Mouse (Mus musculus) cerebellum, adult 2 months (tissue): ENCODE data around the gene Serpine3. TPM values are rescaled to one million over a fixed set of nuclear protein-coding genes. Genes with fewer than 3 reads are reported as not detected.

Source experiments
- DNase-seq, 2 experiments: peaks; one replicate each; pipeline ENCODE4 v3.0.0; 2021
- H3K27ac ChIP-seq: fragments of 200-500 bp; 2 replicates; pipeline ENCODE4 v1.5.1; 2012; ENCODE audit warnings: low read length, control low read depth, inconsistent platforms; ENCODE audit not compliant: insufficient read depth
- H3K27me3 ChIP-seq: fragments of 200-500 bp; 2 replicates; pipeline ENCODE4 v1.6.1; 2012; ENCODE audit warnings: inconsistent platforms, mild to moderate bottlenecking, low read length, moderate library complexity; ENCODE audit not compliant: control insufficient read depth, insufficient read depth
- H3K4me1 ChIP-seq: fragments of 200-500 bp; 2 replicates; pipeline ENCODE4 v1.6.1; 2011; ENCODE audit warnings: low read length; ENCODE audit not compliant: control insufficient read depth, insufficient read depth
- H3K4me3 ChIP-seq: fragments of 200-500 bp; replicated peaks from 2 replicates; pipeline ENCODE3; 2011; ENCODE audit warnings: mild to moderate bottlenecking, low read depth, low read length, control low read depth; ENCODE audit not compliant: insufficient read depth
- CTCF ChIP-seq: fragments of 200-500 bp; IDR thresholded peaks from 2 replicates; pipeline ENCODE4 v1.5.1; 2011; ENCODE audit warnings: low read depth, mild to moderate bottlenecking, control low read depth, low read length, moderate library complexity, borderline replicate concordance; ENCODE audit not compliant: insufficient read depth
- POLR2A ChIP-seq: fragments of 200-500 bp; IDR thresholded peaks from 2 replicates; pipeline ENCODE4 v1.6.1; 2011; ENCODE audit warnings: low read length, control low read depth, borderline replicate concordance; ENCODE audit not compliant: insufficient read depth
- WGBS: fragments of 180-500 bp; shearing (Covaris S2); methylation state at CpG from one replicate; pipeline ENCODE4 v1.1.7; 2018; 5-methylcytosine and 5-hydroxymethylcytosine counted together
- polyA plus RNA-seq: library from polyadenylated mRNA; depleted of rRNA; stranded (reverse); fragments of >200 nt; gene quantifications from 2 replicates; pipeline ENCODE4 v1.2.3, GENCODE M21; 2012; rRNA removed

Serpine3 gene
- polyA plus RNA-seq, 1 experiment: not detected

DNA sequence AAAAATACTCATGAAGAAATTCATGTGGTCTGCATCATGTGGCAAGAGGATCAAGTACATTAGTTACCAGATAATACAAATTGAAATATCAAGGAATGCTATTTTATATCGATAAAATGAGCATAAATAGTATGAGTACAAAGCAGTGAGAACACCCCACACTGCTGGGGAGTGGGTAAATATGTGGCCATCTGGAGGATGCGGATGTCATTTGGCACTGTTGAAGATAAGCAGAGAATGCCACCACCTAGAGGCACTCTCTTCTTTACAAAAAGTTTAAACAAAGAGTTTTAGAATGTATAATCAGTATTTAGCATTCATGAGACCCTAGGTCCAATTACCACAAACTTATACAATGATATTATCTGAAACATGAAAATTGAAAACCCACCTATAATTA lies 54.7 kb downstream of the Serpine3 start:
- DNase-seq: peak in 1 of 2 experiments; percentile 37
- WGBS: 24% methylated on average over 2 of the region's 2 CpGs
- Histone ChIP-seq H3K4me1 (no peaks in the 10 kb centered on the region; the same call in 1 of the 2 replicates), H3K4me3 (no peak overlapping the region), H3K27me3 (no peaks in the 10 kb centered on the region), H3K27ac (no peak overlapping the region)
- no peak for TF ChIP-seq POLR2A
- TF ChIP-seq CTCF: no peak

DNA sequence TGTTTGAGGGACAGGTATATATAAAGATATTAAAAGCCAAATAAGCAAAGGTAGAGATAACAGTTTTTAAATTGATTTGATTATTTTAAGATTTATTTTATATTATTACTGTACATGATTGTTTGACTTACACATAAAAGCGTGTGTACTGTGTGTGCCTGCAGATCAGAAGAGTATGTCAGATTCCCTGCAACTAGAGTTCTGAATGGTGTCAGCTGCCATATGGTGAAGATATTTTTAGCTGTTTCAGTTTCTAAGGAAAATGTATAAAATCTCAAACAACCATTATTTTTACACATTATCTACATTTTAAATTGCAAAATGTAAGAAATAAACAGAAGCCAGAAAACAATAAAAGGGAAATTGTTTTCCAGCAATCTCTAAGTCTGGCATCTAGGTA lies 58.2 kb downstream of the Serpine3 start:
- Histone ChIP-seq H3K27me3 (no peaks in the 10 kb centered on the region), H3K4me1 (no peaks in the 10 kb centered on the region; the same call in 1 of the 2 replicates), H3K27ac (no peak overlapping the region; the same call in 1 of the 2 replicates), H3K4me3 (no peak overlapping the region)
- peak in 1 of 2 experiments; percentile 22 for DNase-seq
- WGBS: 21% methylated on average over 1 of the region's 1 CpGs
- no peak for TF ChIP-seq POLR2A
- TF ChIP-seq CTCF: no peak

DNA sequence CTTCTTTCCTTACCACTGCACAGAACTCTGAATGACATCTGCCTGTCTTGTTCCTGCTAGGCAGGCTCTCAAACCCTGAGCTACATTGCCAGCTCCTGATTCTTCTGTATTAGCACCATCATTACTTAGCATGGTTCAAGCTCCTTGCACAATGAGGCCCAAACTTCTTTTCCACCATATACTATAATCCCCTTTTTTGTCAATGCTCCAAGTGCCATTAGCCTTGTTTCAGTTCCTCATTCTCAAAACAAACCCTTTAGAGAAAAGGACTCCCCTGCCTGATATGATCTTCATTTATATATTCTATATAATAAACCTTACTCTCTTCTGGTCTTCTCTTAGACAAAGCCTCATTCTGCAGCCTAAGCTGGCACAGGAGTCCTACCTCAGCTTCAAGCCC lies 61.1 kb downstream of the Serpine3 start:
- TF ChIP-seq CTCF: no peak
- TF ChIP-seq POLR2A: no peak
- Histone ChIP-seq H3K27me3 (no peaks in the 10 kb centered on the region), H3K4me3 (no peak overlapping the region), H3K4me1 (no peaks in the 10 kb centered on the region; the same call in 1 of the 2 replicates), H3K27ac (no peak overlapping the region)
- DNase-seq: no peak

DNA sequence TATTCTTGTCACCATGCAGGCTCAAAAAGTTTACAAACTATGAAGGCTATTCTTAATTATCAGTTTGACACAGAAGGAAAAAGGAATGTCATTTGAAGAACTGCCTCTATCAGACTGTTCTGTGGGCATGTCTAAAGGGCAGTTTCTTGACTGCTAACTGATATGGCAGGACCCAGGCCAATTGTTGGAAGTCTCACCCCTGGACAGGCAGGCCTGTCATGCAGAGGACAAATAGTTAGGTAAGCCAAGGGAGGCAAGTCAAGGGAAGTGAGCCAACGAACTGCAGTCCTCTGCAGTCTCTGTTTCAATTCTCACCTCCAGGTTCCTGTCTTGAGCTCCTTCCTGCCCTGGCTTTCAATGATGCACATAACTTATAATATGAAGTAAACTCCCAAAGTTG lies 68.4 kb downstream of the Serpine3 start:
- Histone ChIP-seq H3K27ac (no peak overlapping the region), H3K4me1 (peaks cover 3% of the 10 kb centered on the region; the same call in 1 of the 2 replicates), H3K27me3 (no peaks in the 10 kb centered on the region), H3K4me3 (no peak overlapping the region)
- TF ChIP-seq CTCF: no peak
- TF ChIP-seq POLR2A: no peak
- 41% methylated on average over 1 of the region's 1 CpGs for WGBS
- DNase-seq: no peak

DNA sequence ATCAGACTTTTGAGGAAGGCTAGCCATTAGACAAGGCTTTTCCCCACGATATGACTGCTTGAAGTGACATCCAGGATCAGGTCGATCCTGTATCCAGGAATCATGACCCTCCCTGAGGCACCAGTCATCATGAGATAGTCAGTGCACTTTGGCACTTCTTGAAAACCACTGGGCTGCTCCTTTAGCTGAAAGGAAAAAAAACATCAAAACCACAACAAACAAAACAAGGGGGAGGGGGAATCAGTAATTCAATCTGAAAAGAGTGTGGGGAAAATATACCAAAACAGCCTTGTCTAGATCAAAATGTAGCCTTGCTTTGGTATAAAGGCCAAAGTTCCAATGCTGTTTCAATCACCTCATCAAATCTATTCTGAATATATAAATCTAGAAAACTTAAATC lies 70.2 kb downstream of the Serpine3 start:
- H3K4me1 ChIP-seq: peaks cover 3% of the 10 kb centered on the region; the same call in 1 of the 2 replicates
- WGBS: 78% methylated on average over 2 of the region's 2 CpGs
- DNase-seq: no peak
- H3K27ac ChIP-seq: no peak overlapping the region
- no peaks in the 10 kb centered on the region for H3K27me3 ChIP-seq
- no peak overlapping the region for H3K4me3 ChIP-seq
- TF ChIP-seq CTCF: no peak
- TF ChIP-seq POLR2A: no peak

DNA sequence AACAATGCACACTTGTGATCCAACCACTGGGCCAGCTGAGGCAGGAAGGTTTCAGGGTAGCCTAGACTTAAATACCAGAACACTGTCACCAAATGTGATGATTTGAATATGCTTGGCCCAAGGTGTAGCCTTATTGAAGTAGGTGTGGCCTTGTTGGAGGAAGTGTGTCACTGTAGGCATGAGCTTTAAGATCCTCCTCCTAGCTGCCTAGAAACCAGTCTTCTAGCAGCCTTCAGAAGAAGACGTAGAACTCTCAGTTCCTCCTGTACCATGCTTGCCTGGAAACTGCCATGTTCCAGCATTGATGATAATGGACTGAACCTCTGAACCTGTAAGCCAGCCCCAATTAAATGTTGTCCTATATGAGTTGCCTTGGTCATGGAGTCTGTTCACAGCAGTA lies 72.2 kb downstream of the Serpine3 start:
- no peak overlapping the region for H3K4me3 ChIP-seq
- 94% methylated on average over 1 of the region's 1 CpGs for WGBS

More for the DNA sequence above, 72.2 kb downstream of the Serpine3 start:
- TF ChIP-seq CTCF (no peak), POLR2A (no peak)
- DNase-seq: no peak
- Histone ChIP-seq H3K4me1 (peaks cover 3% of the 10 kb centered on the region; the same call in 1 of the 2 replicates), H3K27ac (no peak overlapping the region), H3K27me3 (no peaks in the 10 kb centered on the region)

Other genes starting within 250 kb of the Serpine3 start
- 0.11 and 0.19 TPM in 2 replicates for gene Gucy1b2, start 207.4 kb upstream of the Serpine3 start, polyA plus RNA-seq
- 12.3 and 13.5 TPM in 2 replicates for gene Fam124a, start 107.9 kb upstream of the Serpine3 start, polyA plus RNA-seq
- 0.14 TPM in 1 of 2 replicates, not detected in the other for gene Gm4131, start 96.7 kb upstream of the Serpine3 start, polyA plus RNA-seq
- 13.1 and 15.1 TPM in 2 replicates for gene Ints6, start 97.5 kb downstream of the Serpine3 start, polyA plus RNA-seq
- 15.1 and 15.8 TPM in 2 replicates for gene Wdfy2, start 174.0 kb downstream of the Serpine3 start, polyA plus RNA-seq